Mouse (Mus musculus) Muller cell, postnatal 12 days (primary cell): ENCODE results near the gene Csnk2b.

Source experiments
- DNase-seq: peaks from one replicate; pipeline ENCODE4 v3.0.0-alpha.2; 2015; ENCODE audit errors: inconsistent ontology term

The Csnk2b gene

GRCm38 (mm10) chr17:35088825-35089644 lies 32.8 kb downstream of the Csnk2b start, which contains the start of gene Abhd16a:
Gene Abhd16a, plus strand, starts transcription at chr17:35089263.
- DNase-seq = peak; percentile 96

GRCm38 (mm10) chr17:35088151-35088550 lies 33.7 kb downstream of the Csnk2b start:
- DNase-seq = no peak

- no peak for DNase-seq
These were observed 36.5 kb downstream of the Csnk2b start, which contains the start of gene Ly6g6f for GRCm38 (mm10) chr17:35085208-35085865. Gene Ly6g6f, minus strand, starts transcription at chr17:35085610.

GRCm38 (mm10) chr17:35083929-35084497 lies 37.8 kb downstream of the Csnk2b start:
- no peak for DNase-seq

GRCm38 (mm10) chr17:35082841-35083576 lies 38.8 kb downstream of the Csnk2b start:
- DNase-seq = no peak

GRCm38 (mm10) chr17:35080710-35081109 lies 41.1 kb downstream of the Csnk2b start:
- DNase-seq = no peak

GRCm38 (mm10) chr17:35080248-35080647 lies 41.6 kb downstream of the Csnk2b start:
- DNase-seq = no peak

- DNase-seq = no peak
These were observed 42.1 kb downstream of the Csnk2b start for GRCm38 (mm10) chr17:35079778-35080177.

- DNase-seq = peak; percentile 72
These were observed 44.0 kb downstream of the Csnk2b start, which contains the start of gene Ly6g6d for GRCm38 (mm10) chr17:35077786-35078233. Gene Ly6g6d, minus strand, starts transcription at chr17:35078065.

GRCm38 (mm10) chr17:35077285-35077684 lies 44.6 kb downstream of the Csnk2b start:
- no peak for DNase-seq

GRCm38 (mm10) chr17:35076507-35077176 lies 45.2 kb downstream of the Csnk2b start, which contains the start of gene Ly6g6e:
Gene Ly6g6e, plus strand, starts transcription at chr17:35076902.
- no peak for DNase-seq

- DNase-seq = peak; percentile 49
These were observed 47.8 kb downstream of the Csnk2b start for GRCm38 (mm10) chr17:35074097-35074496.

- no peak for DNase-seq
These were observed 50.4 kb downstream of the Csnk2b start for GRCm38 (mm10) chr17:35071454-35071853.

GRCm38 (mm10) chr17:35070556-35071229 lies 51.2 kb downstream of the Csnk2b start:
- DNase-seq = no peak

- no peak for DNase-seq
These were observed 53.5 kb downstream of the Csnk2b start for GRCm38 (mm10) chr17:35068213-35068914.
